Mouse (Mus musculus) megakaryocyte, embryonic 14.5 days (primary cell): ENCODE measurements around the gene Nos1ap. TPM values are rescaled to one million over a fixed set of nuclear protein-coding genes. Genes with fewer than 3 reads are reported as not detected.

Experiments
- H3K27me3 ChIP-seq: replicated peaks from 2 replicates; pipeline ENCODE3; 2012; ENCODE audit warnings: inconsistent platforms
- H3K36me3 ChIP-seq: replicated peaks from 2 replicates; pipeline ENCODE3; 2012; ENCODE audit warnings: low read length, inconsistent platforms, mixed read lengths
- H3K4me1 ChIP-seq: 2 replicates; pipeline ENCODE4 v1.6.1; 2012; ENCODE audit warnings: inconsistent platforms
- H3K4me3 ChIP-seq: replicated peaks from 2 replicates; pipeline ENCODE3; 2012; ENCODE audit warnings: moderate library complexity, mild to moderate bottlenecking, inconsistent platforms
- H3K9me3 ChIP-seq: 2 replicates; pipeline ENCODE4 v1.6.1; 2012; ENCODE audit warnings: inconsistent platforms
- FLI1 ChIP-seq: IDR thresholded peaks from 2 replicates; pipeline ENCODE4 v1.6.1; 2012; ENCODE audit warnings: low read length, inconsistent platforms, mixed read lengths
- GATA1 ChIP-seq: IDR thresholded peaks from 3 replicates; pipeline ENCODE4 v1.6.1; 2012; ENCODE audit warnings: mixed read lengths, low read length, inconsistent platforms, borderline replicate concordance
- polyA plus RNA-seq: library from polyadenylated mRNA; stranded (reverse); fragments of >175 nt; gene quantifications from 2 replicates; pipeline ENCODE4 v1.2.3, GENCODE M21; 2012; ENCODE audit warnings: low replicate concordance; ENCODE audit not compliant: insufficient read depth

Gene Nos1ap
- polyA plus RNA-seq, 1 experiment: 9.9 TPM

DNA sequence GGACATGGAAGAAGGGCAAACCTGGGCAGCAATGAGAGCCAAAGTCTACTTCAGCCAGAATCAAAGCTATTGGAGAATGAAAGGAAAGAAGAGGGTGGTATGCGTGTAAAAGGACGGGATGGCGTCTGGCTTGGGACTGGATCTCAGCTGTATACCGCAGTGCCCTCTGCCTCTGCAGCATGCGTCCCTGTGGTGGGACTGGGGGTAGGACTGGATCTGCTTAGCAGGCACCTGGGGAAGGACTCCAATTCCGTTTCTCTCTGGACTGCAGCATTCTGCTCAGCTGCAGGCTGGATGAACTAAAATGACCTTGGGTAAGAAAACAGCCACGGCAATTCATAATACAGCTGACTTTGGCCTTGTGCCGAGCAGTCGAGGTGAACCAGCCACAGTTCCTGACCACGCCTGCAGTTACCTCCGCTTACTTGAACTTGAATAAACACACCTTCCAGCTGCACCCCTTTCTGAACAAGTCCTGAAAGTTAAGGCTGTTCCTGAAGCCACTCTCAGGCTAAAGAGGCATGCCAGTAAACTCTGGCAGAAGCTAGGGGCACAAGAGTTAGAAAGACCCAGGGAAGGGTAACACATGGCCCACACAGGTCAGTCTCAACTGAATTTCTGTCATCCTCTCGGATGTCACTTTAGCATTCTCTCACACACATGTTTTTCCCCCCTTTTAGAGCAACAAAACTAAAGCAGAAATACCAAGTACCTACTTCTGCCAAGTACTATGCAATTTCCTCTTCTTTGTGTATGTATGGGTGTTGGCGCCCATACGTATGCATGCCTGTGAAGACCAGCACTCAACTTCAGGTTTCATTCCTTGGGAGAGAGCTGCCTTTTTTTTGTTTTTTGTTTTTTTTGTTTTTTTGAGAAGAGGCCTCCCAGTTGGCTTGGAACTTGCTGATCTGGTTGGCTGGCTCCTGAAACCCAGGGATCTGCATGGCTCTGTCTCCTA is 196.6 kb downstream of the Nos1ap start:
- H3K27me3 ChIP-seq: peaks cover 2% of the 10 kb centered on the region
- H3K36me3 ChIP-seq: peaks cover 15% of the 10 kb centered on the region
- H3K4me1 ChIP-seq: peaks cover 28% of the 10 kb centered on the region
- H3K4me3 ChIP-seq: no peak overlapping the region
- no peaks in the 10 kb centered on the region for H3K9me3 ChIP-seq
- TF ChIP-seq FLI1: no peak
- TF ChIP-seq GATA1: no peak

DNA sequence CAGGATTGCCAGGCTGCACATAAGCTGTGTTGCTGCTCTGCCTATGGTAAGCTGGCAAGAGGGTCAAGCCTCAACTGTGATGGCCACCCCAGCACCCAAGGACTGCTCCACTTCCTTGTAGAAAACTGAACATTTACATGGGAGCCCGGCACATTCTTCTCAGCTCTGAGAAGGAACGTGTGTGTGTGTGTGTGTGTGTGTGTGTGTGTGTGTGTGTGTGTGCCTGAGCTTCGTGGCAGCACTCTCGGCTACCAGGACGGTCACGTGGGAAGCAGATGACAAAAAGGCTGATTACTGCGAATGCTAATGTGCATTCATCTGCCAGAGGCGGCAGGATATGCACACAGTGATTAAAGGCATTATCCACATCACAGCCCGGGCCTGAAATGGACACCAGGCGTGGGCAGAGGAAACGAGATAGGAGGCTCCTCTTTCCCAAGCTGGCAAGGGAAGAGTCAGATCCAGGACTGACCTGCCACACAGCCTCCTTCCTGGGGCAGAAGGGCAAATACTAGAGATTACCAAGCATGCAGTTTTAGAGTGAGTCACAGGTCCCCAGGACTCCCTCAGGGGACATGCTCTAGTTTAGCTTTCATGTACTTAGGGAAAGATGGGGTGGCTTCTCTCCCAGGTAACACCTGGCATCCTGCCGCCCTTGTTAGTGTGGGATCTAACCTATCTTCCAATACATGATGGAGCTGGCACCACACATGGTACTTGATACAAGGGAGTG is 202.3 kb downstream of the Nos1ap start:
- Histone ChIP-seq H3K9me3 (no peaks in the 10 kb centered on the region), H3K36me3 (peaks cover 20% of the 10 kb centered on the region), H3K4me1 (peaks cover 44% of the 10 kb centered on the region), H3K4me3 (peak overlapping the region; percentile 3), H3K27me3 (no peaks in the 10 kb centered on the region)
- no peak for TF ChIP-seq GATA1
- no peak for TF ChIP-seq FLI1

DNA sequence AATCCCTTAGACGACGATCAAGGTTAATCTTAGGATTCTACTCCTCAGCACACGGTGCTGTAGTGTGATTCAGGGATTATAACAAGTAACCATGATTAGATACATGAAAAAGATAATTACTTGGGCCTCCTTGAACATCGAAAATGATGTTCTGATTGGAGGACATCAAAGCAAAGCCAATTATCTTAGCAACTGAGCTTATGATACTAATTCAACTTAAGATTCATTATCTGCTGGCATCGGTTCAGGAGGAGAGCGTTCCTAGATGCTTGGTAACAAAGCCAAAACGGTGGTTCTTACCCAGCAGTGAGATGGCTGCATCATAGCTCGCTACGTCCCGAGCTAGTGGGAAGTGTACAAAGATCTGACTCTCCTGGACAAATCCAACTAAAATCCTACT is 204.2 kb downstream of the Nos1ap start:
- Histone ChIP-seq H3K36me3 (peaks cover 20% of the 10 kb centered on the region), H3K4me3 (no peak overlapping the region), H3K27me3 (no peaks in the 10 kb centered on the region), H3K4me1 (peaks cover 45% of the 10 kb centered on the region), H3K9me3 (no peaks in the 10 kb centered on the region)
- TF ChIP-seq GATA1 (no peak), FLI1 (no peak)

DNA sequence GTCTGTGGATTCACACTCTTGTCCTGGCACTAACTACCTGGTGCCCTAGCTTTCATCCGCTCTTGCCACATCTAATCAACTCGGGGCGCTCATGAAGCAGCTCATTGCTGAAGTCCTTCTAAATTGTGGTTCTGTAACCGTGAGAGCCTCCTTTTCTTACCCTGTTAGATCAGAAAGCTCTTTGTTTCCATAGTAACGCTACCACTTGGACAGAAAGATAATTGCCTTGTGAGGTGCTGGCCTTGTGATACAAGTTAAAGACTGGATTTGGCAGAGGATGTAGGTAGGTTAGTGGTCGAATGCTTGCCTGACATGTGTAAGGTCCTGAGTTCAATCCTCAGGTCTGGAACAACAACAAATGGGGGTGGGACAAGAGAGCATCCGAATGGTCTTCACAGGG is 206.1 kb downstream of the Nos1ap start:
- no peak for TF ChIP-seq FLI1
- no peak for TF ChIP-seq GATA1
- no peaks in the 10 kb centered on the region for H3K27me3 ChIP-seq
- H3K36me3 ChIP-seq: peaks cover 8% of the 10 kb centered on the region
- no peaks in the 10 kb centered on the region for H3K9me3 ChIP-seq
- H3K4me1 ChIP-seq: peaks cover 40% of the 10 kb centered on the region
- no peak overlapping the region for H3K4me3 ChIP-seq

DNA sequence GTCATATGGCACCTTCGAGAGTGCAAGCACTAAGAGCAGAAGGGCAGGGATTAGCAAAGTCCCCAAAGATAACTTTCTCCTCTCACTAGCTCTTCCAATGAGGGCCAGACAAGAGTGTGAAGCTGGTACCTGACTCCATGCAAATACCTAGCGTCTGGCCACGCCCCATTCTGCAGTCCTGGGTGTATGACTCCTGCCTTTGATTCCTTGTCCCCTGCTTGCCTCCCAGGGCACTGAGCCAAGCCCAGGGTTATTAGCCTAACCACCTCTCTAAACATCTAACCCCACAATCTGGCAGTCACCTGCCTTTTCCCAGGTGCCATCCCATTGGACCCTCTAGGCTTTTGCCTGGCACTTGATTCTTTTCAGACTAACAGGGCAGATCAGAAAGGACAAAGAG is 208.2 kb downstream of the Nos1ap start:
- no peak overlapping the region for H3K4me3 ChIP-seq
- H3K27me3 ChIP-seq: no peaks in the 10 kb centered on the region
- peaks cover 6% of the 10 kb centered on the region for H3K36me3 ChIP-seq
- peaks cover 24% of the 10 kb centered on the region for H3K4me1 ChIP-seq
- no peaks in the 10 kb centered on the region for H3K9me3 ChIP-seq
- no peak for TF ChIP-seq GATA1
- TF ChIP-seq FLI1: no peak

DNA sequence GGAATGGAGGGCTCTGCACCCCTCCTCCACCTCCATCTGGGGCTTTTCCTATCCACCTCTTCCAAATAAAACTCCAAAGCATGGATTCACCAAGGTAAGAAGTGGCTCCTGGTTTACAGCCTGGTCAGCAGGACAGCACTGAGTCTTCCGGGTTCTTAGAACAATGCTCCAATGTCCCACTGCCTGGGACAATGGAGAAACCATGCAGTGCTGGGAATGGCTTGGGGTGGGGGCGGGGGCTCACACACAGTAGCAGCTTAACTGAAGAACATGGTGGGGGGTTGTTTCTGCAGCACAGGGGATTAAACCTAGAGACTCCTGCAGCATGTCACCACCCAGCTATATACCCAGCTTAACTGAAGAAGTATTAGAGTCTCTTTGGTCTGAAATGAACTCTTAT is 209.2 kb downstream of the Nos1ap start:
- no peak for TF ChIP-seq GATA1
- TF ChIP-seq FLI1: no peak
- H3K9me3 ChIP-seq: no peaks in the 10 kb centered on the region
- H3K27me3 ChIP-seq: no peaks in the 10 kb centered on the region
- H3K4me3 ChIP-seq: no peak overlapping the region
- peaks cover 8% of the 10 kb centered on the region for H3K36me3 ChIP-seq
- peaks cover 20% of the 10 kb centered on the region for H3K4me1 ChIP-seq

DNA sequence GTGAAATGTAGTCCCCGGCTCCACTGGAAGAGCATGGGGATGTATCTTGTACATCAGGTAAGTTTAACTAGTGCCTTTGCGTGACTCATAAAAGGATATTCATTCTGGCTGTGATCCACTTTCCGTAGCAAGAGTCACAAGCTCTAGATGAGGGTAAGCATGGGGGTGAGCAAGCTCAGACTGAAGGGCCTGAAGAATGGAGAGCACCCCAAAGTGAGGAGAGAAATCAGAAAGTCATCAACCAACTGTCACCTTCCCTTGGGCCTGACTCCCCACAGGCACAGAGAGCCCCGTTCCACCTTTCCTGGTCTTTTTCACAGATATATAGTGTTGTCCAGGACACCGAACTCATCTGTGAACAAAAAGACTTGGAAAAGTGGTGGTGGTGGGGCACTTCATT is 213.9 kb downstream of the Nos1ap start:
- no peaks in the 10 kb centered on the region for H3K27me3 ChIP-seq
- peaks cover 6% of the 10 kb centered on the region for H3K4me1 ChIP-seq
- H3K36me3 ChIP-seq: peaks cover 16% of the 10 kb centered on the region
- no peak for TF ChIP-seq GATA1
- no peak for TF ChIP-seq FLI1
- H3K9me3 ChIP-seq: no peaks in the 10 kb centered on the region
- no peak overlapping the region for H3K4me3 ChIP-seq

DNA sequence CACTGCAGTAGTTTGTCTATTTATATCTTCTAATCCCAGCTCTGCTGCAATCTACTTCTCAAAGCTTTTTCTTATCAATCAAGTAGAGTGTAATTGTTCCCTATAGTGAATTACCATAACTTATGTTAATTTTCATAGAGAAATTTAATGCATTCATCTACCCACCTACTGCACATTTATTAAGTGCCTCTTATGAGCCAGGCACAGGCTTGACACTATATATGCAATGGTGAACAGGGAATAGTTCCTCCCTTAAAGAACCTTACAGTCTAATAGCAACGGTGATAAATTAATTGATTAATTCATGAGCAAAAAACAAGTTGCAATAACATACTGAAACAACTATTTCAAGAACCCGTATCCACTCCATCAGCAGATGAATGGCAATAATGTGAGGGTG is 215.9 kb downstream of the Nos1ap start:
- H3K4me1 ChIP-seq: peaks cover 6% of the 10 kb centered on the region
- H3K9me3 ChIP-seq: no peaks in the 10 kb centered on the region
- H3K36me3 ChIP-seq: peaks cover 20% of the 10 kb centered on the region
- no peaks in the 10 kb centered on the region for H3K27me3 ChIP-seq
- TF ChIP-seq FLI1 (no peak), GATA1 (no peak)
- no peak overlapping the region for H3K4me3 ChIP-seq

DNA sequence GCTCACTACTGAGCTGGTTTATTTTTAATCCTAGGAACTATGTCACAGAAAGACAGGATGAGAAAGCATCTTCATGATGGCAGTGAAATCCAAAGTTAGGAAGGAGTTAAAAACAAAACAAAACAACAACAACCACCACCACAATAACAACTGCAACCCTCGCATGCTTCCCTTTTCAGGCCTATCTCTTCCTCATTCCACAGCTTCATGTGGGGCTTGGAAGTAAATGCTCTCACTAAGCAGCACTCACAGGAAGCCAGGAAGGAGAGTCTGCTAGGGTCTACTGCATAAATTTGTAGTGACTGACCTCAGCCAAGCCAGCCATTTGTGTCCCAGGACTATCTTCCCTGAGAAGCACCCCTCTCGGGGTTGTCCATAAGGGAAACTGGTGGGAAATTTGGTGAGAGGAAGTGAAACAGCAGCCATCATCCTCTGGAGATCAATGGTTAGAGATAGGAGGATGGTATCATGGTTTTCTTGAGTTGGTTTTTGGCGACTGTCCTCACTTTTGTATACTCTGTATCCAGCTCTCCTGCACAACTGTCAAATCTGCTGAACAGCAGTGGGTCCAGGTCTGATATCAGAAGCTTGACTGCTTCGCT is 218.4 kb downstream of the Nos1ap start:
- Histone ChIP-seq H3K4me1 (peaks cover 17% of the 10 kb centered on the region), H3K9me3 (no peaks in the 10 kb centered on the region), H3K27me3 (no peaks in the 10 kb centered on the region), H3K4me3 (no peak overlapping the region), H3K36me3 (peaks cover 34% of the 10 kb centered on the region)
- TF ChIP-seq FLI1 (no peak), GATA1 (no peak)

DNA sequence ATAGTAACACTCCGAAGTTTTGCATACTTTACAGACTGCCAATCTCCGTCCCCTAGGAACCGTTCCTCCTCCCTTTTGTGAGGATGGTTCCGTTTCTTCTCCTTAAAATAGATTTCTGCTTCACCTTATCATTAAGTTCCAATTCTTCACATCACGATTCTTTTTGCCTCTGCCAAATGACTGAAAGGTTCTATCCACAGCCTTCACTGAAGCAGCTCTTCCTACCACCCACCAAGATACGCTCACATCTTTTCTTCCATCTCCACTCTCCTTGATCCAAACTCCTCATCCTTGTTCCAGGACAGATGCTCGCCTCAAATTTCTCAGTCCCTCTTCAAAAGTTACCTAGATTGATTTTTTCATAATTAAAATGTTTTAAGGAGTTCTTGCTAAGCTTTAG is 220.8 kb downstream of the Nos1ap start:
- TF ChIP-seq FLI1: no peak
- no peak for TF ChIP-seq GATA1
- Histone ChIP-seq H3K27me3 (no peaks in the 10 kb centered on the region), H3K4me1 (peaks cover 22% of the 10 kb centered on the region), H3K4me3 (no peak overlapping the region), H3K9me3 (no peaks in the 10 kb centered on the region), H3K36me3 (peaks cover 27% of the 10 kb centered on the region)
